Mouse (Mus musculus) limb, embryonic 12.5 days (tissue): Measurements from ENCODE around the gene Ano6. TPM values are rescaled to one million over a fixed set of nuclear protein-coding genes. Genes with fewer than 3 reads are reported as not detected.

Experiments
- ATAC-seq: fragments of 200-750 bp; cut with Nextera tagmentation; 2 replicates; pipeline ENCODE4 v1.8.0; 2017; ENCODE audit warnings: low read depth, moderate TSS enrichment; ENCODE audit not compliant: insufficient number of reproducible peaks, insufficient read depth, low FRiP score, low TSS enrichment
- H3K27ac ChIP-seq: fragments of 300-500 bp; sonication (generic); 2 replicates; pipeline ENCODE4 v1.5.1; 2016; ENCODE audit warnings: mild to moderate bottlenecking, moderate library complexity
- H3K27me3 ChIP-seq: fragments of 300-500 bp; sonication (generic); 2 replicates; pipeline ENCODE4 v1.6.1; 2016; ENCODE audit warnings: mild to moderate bottlenecking, moderate library complexity
- H3K36me3 ChIP-seq: fragments of 300-500 bp; sonication (generic); 2 replicates; pipeline ENCODE4 v1.6.1; 2016; ENCODE audit warnings: mild to moderate bottlenecking, moderate library complexity
- H3K4me1 ChIP-seq: fragments of 300-500 bp; sonication (generic); replicated peaks from 2 replicates; pipeline ENCODE4 v1.6.1; 2016
- H3K4me2 ChIP-seq: fragments of 300-500 bp; sonication (generic); 2 replicates; pipeline ENCODE4 v1.6.1; 2016; ENCODE audit warnings: mild to moderate bottlenecking, moderate library complexity
- H3K4me3 ChIP-seq: fragments of 300-500 bp; sonication (generic); replicated peaks from 2 replicates; pipeline ENCODE4 v1.5.1; 2016; ENCODE audit warnings: mild to moderate bottlenecking
- H3K9ac ChIP-seq: fragments of 300-500 bp; sonication (generic); replicated peaks from 2 replicates; pipeline ENCODE4 v1.6.1; 2016; ENCODE audit warnings: mild to moderate bottlenecking, moderate library complexity
- H3K9me3 ChIP-seq: fragments of 300-500 bp; sonication (generic); 2 replicates; pipeline ENCODE4 v1.6.1; 2016; ENCODE audit warnings: mild to moderate bottlenecking, moderate library complexity
- WGBS: fragments of 180-500 bp; shearing (Covaris S2); methylation state at CpG from one replicate; pipeline ENCODE4 v1.1.7; 2016; 5-methylcytosine and 5-hydroxymethylcytosine counted together
- polyA plus RNA-seq: library from polyadenylated mRNA; unstranded; fragments of >200 nt; fragmentation: Nextera tagmentation; extraction: Ambion mirVana; gene quantifications from 2 replicates; pipeline ENCODE4 v1.2.1, GENCODE M21; 2016

Ano6 gene
- polyA plus RNA-seq, 1 experiment from 2014 or later, result 47.3 TPM

DNA sequence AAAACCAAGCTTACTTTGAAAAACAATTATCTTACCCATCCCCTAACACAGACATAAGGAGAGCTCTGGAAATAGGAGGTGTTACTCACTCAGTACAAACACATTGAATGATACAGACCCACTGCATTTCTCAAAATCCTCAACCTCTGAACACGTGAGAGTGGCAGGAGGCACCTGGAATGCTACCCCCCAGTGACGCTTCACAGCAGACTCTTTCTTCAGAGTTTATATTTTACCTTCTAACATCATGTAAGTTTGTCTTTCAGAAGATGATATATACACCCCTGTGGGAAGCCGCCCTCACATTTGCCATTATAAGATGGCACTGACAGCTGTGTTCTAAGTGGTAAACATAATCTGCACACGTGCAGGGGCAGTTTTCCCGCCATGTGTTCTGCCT lies 37.6 kb upstream of the Ano6 start:
- ATAC-seq, result no peak
- Histone ChIP-seq H3K4me1 (no peaks in the 10 kb centered on the region), H3K36me3 (no peaks in the 10 kb centered on the region), H3K9ac (no peak overlapping the region), H3K4me2 (no peak overlapping the region), H3K9me3 (no peaks in the 10 kb centered on the region), H3K27me3 (no peaks in the 10 kb centered on the region), H3K27ac (no peak overlapping the region), H3K4me3 (no peak overlapping the region)
- WGBS, result 94% methylated on average over 4 of the region's 5 CpGs

DNA sequence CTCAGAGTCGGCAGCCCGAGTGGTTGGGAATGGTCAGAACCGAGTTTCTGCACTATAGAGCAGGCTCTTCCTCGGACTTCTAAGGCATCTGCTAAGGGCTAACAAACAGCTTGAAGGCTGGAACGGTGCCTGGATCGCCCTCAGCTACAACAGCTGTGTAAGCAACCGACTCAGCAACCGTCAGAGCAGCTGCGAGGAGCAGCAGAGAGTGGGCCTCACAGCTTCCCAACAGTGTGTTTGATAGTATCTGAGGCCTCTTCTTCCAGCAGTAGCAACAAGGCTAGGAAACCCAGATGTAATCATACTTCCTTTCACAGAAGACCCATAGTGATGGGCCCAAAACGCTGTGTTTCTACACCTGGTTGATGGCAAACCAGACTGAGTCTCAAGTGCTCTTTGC lies 33.5 kb upstream of the Ano6 start:
- 62% methylated on average over 10 of the region's 10 CpGs for WGBS
- no peak overlapping the region for H3K9ac ChIP-seq

DNA sequence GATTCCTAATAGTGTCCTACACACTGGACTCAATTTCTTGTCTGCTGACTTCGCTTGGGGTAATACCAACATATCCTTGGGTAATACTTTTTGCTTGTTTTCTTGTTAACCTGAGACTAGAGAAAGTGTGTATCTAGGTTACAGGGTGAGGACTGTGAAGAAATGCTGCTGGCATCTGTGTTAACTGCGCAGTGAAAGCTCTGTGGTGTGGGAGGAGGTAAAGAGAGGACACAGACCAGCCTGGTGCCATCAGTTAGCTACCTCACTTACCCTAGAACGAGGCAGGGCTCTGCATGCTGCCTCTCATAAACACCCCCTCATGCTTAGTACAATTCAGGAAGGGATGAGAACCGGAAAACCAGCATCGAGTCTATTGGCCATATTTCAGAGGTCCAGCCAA lies 32.6 kb upstream of the Ano6 start:
- Histone ChIP-seq H3K27ac (no peak overlapping the region), H3K36me3 (no peaks in the 10 kb centered on the region), H3K9me3 (no peaks in the 10 kb centered on the region), H3K4me1 (no peaks in the 10 kb centered on the region), H3K4me2 (no peak overlapping the region), H3K9ac (no peak overlapping the region), H3K4me3 (no peak overlapping the region), H3K27me3 (no peaks in the 10 kb centered on the region)
- no peak for ATAC-seq
- WGBS, result 73% methylated on average over 5 of the region's 5 CpGs

More for the DNA sequence above, 33.5 kb upstream of the Ano6 start:
- Histone ChIP-seq H3K4me1 (no peaks in the 10 kb centered on the region), H3K9me3 (no peaks in the 10 kb centered on the region), H3K36me3 (no peaks in the 10 kb centered on the region), H3K27ac (no peak overlapping the region), H3K4me3 (no peak overlapping the region), H3K4me2 (no peak overlapping the region), H3K27me3 (no peaks in the 10 kb centered on the region)
- ATAC-seq, result no peak

DNA sequence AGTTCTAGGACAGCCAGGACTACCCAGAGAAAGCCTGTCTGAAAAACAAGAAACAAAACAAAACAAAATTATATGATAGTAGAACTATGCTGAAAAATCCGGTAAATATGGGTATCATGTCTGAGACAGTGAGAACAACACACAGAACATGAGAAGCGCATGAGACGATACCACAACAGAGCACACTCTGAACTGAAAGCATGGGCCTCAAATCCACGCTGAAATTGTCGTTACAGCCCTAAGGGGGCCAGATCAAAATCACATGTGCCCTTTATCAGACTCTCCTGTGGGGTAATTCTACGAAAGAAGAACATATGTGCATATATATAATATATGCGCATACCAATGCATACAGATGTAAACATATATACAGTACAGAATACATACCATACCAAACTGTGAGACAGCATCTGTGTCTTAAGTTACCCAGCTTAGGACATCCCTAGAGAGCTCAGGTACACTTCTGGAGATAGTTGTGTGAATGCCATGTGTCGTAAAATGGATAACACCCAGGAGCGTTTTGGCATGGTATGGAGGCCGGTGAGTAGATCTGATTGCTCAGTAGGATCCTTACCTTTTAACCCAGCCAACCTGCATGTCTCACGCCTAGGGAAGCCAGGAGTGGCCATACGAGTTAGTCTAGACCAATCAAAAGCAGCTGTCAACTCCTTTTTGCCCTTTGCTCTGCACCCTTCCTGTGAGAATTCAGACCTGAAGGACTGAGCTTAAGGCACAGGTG lies 31.8 kb upstream of the Ano6 start:
- Histone ChIP-seq H3K4me3 (no peak overlapping the region), H3K9me3 (no peaks in the 10 kb centered on the region), H3K4me1 (no peaks in the 10 kb centered on the region), H3K27ac (no peak overlapping the region), H3K36me3 (no peaks in the 10 kb centered on the region), H3K27me3 (no peaks in the 10 kb centered on the region), H3K9ac (no peak overlapping the region), H3K4me2 (no peak overlapping the region)
- ATAC-seq, result no peak
- 74% methylated on average over 12 of the region's 12 CpGs for WGBS

DNA sequence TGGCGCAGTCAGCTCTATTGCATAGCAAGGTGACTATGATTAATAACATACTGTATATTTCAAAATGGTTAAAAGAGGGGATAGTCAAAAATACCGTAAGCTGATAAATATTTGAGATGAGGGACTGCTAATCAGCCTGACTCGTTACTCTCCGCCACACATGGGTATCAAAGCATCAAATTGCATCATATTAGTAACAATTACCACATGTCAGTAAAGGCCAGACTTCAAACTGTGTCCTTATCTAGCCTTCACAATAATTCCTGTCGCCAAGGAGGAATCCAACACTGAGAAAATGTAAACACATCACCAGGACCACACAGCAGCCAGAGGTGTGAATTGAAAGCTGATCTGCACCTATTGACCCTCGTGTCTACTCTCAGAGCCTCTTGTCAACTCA lies 30.8 kb upstream of the Ano6 start:
- Histone ChIP-seq H3K36me3 (no peaks in the 10 kb centered on the region), H3K4me3 (no peak overlapping the region), H3K4me2 (no peak overlapping the region), H3K27ac (no peak overlapping the region), H3K4me1 (no peaks in the 10 kb centered on the region), H3K27me3 (no peaks in the 10 kb centered on the region), H3K9ac (no peak overlapping the region), H3K9me3 (no peaks in the 10 kb centered on the region)
- ATAC-seq, result no peak
- 61% methylated on average over 6 of the region's 6 CpGs for WGBS

DNA sequence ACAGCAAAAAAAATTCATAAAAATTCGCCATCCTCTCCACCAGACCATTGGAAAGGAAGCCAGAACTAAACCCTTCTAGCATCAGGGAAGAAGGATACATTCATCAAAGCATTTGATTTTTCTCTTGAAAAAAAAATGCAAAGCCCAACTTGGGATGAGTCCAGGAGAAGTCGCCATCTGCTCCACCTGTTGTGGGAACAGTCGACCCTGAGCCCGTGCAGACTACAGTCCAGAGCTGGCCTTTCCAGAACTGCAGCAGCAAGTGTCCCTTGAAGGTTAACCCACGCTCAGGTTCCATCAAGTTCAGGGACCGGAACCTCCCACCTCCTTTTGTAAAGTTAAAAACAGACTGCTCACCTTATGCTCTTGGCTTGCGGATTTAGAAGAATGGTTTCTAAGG lies 29.2 kb upstream of the Ano6 start:
- ATAC-seq, result no peak

DNA sequence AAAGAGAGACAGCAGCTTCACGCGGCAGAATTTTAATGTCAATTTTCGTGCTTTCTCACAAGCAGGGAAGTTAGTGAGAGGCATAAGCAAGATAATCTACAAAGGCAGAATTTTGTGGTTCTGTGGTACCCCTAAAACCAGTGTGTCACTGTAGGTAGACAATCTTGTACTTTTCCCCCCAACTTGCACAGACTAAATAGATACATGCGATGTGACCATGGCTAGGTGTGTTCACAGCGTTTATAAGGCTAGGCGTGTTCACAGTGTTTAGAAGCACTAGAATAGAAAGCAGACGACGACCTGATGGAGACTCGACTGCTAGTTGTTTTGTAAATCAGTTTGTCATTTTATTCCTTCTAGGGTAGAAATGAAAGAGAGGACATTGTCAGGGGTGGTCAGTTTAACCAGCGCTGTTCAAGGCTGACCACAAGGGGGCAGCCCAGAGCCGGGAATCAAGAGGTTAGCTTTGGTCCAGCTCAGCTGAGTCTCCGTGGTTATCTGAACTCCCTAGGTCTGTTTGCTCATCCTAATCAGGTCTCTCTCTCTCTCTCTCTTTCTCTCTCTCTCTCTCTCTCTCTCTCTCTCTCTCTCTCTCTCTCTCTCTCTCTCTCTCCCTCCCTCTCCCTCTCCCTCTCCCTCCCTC lies 27.9 kb upstream of the Ano6 start:
- Histone ChIP-seq H3K9me3 (no peaks in the 10 kb centered on the region), H3K4me1 (no peaks in the 10 kb centered on the region), H3K4me3 (no peak overlapping the region), H3K4me2 (no peak overlapping the region), H3K9ac (no peak overlapping the region), H3K27ac (no peak overlapping the region), H3K36me3 (no peaks in the 10 kb centered on the region), H3K27me3 (no peaks in the 10 kb centered on the region)
- WGBS, result 37% methylated on average over 12 of the region's 12 CpGs
- ATAC-seq, result no peak

More for the DNA sequence above, 29.2 kb upstream of the Ano6 start:
- H3K4me1 ChIP-seq, result no peaks in the 10 kb centered on the region
- 78% methylated on average over 7 of the region's 7 CpGs for WGBS
- no peak overlapping the region for H3K9ac ChIP-seq
- no peak overlapping the region for H3K4me3 ChIP-seq
- no peaks in the 10 kb centered on the region for H3K36me3 ChIP-seq
- no peaks in the 10 kb centered on the region for H3K9me3 ChIP-seq
- no peak overlapping the region for H3K4me2 ChIP-seq
- no peak overlapping the region for H3K27ac ChIP-seq
- no peaks in the 10 kb centered on the region for H3K27me3 ChIP-seq

DNA sequence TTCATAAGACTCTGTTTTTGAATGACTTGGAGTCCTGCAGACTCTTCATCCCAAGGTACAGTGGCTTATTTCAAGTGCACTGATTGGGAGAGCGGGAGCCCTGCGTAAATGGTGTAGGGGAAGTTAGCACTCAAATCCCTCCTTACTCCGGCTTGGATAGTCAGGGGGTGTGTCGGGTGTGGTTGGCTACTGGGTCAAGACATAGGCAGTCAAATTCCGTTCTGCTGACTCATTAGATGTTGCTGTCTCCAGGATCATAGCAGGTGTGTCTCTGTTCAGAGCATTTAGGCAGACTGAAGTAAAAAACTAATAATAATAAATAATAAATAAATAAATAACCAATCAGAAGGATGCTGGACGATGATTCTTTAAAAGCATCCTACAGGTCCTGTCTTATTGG lies 27.2 kb upstream of the Ano6 start:
- Histone ChIP-seq H3K36me3 (no peaks in the 10 kb centered on the region), H3K27ac (no peak overlapping the region), H3K4me3 (no peak overlapping the region), H3K9ac (no peak overlapping the region), H3K4me2 (no peak overlapping the region), H3K27me3 (no peaks in the 10 kb centered on the region), H3K9me3 (no peaks in the 10 kb centered on the region), H3K4me1 (no peaks in the 10 kb centered on the region)
- 43% methylated on average over 6 of the region's 6 CpGs for WGBS
- no peak for ATAC-seq

DNA sequence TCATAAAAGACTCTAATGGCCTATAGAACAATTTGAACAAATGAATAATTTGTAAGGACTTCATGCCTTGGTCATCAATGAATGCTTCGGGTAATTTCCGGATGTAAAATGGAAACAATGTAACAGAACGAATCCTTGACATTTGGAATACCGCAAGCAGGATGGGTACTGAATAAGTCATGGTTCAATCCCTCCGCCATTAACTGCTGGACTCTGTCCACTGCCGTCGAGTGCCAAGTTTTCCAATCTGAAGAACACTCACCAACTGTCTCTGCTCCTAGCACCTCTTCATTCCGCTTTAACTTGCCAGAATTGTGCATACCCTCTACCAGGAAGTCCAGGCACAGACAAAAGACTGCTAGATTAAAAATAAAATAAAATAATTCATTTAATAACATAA lies 25.4 kb upstream of the Ano6 start:
- Histone ChIP-seq H3K9ac (no peak overlapping the region), H3K27me3 (no peaks in the 10 kb centered on the region), H3K36me3 (no peaks in the 10 kb centered on the region), H3K9me3 (no peaks in the 10 kb centered on the region), H3K4me1 (no peaks in the 10 kb centered on the region), H3K4me3 (no peak overlapping the region), H3K27ac (no peak overlapping the region), H3K4me2 (no peak overlapping the region)
- 92% methylated on average over 8 of the region's 8 CpGs for WGBS
- no peak for ATAC-seq

DNA sequence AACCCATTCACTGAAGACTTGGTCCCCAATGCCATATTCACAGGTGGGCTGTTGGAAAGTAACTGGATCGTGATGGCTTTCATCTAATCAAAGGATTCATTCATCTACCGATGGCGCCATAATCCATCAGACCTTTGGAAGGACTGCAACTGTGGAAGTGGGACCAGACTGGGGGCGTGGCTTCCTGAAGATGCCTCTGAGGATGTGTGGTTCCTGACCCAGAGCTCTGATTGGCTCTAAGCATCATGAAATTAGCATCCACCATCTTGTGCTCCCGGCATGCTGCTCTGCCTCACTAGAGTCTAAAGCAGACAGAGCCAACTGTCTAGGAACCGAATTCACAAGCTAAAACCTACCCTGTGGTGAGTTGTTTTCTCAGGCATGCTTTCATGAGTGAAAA lies 24.7 kb upstream of the Ano6 start:
- H3K4me2 ChIP-seq, result no peak overlapping the region
- no peak overlapping the region for H3K27ac ChIP-seq
- no peaks in the 10 kb centered on the region for H3K27me3 ChIP-seq
- ATAC-seq, result no peak
- no peak overlapping the region for H3K9ac ChIP-seq
- no peak overlapping the region for H3K4me3 ChIP-seq
- no peaks in the 10 kb centered on the region for H3K4me1 ChIP-seq
- WGBS, result 89% methylated on average over 6 of the region's 6 CpGs
- H3K9me3 ChIP-seq, result no peaks in the 10 kb centered on the region
- no peaks in the 10 kb centered on the region for H3K36me3 ChIP-seq

DNA sequence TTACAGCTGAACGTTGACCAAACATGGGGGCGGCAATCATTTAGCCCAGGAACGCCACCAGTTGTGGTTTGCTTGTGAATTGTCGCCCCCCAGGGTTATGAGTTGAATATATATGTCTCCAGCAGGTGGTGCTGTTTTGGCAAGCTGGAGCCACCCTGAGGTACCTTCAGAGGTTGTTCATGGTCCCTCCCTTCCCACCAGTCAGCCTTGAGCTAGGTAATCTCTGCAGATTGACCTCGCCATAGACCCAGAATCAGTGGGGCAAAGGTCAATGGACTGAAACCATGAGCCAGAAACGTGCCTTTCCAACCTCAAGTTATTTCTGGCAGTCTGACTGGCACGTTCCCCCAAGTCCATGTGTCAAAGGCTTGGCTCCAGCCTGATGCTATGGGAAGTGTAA lies 22.8 kb upstream of the Ano6 start:
- H3K4me1 ChIP-seq, result no peaks in the 10 kb centered on the region
- no peaks in the 10 kb centered on the region for H3K36me3 ChIP-seq
- no peak for ATAC-seq
- no peaks in the 10 kb centered on the region for H3K27me3 ChIP-seq
- no peak overlapping the region for H3K27ac ChIP-seq
- no peak overlapping the region for H3K4me2 ChIP-seq
- no peak overlapping the region for H3K9ac ChIP-seq
- H3K9me3 ChIP-seq, result no peaks in the 10 kb centered on the region
- 67% methylated on average over 7 of the region's 7 CpGs for WGBS
- no peak overlapping the region for H3K4me3 ChIP-seq

DNA sequence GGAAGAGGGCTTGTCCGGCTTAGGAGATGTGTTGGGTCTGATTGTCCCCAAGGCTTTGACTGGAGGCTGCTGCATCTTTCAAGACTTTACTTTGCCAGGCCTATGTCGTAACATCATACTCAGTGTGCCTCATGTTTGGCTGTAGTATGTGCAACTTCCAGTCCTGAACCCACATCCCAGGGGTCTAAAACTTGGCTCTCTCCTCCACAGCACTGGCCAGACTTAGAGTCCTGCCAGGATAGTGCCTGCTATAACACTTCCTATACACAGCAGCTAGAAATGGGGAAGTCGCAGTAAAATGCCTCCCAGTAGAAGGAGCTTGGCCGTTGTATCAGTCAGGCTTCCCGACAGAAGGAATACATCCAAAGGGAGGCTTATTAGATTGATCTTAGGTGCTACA lies 21.9 kb upstream of the Ano6 start:
- ATAC-seq, result no peak
- no peaks in the 10 kb centered on the region for H3K4me1 ChIP-seq
- H3K4me3 ChIP-seq, result no peak overlapping the region
- H3K27ac ChIP-seq, result no peak overlapping the region
- H3K9ac ChIP-seq, result no peak overlapping the region
- WGBS, result 89% methylated on average over 5 of the region's 5 CpGs
- no peaks in the 10 kb centered on the region for H3K36me3 ChIP-seq
- H3K27me3 ChIP-seq, result no peaks in the 10 kb centered on the region
- no peaks in the 10 kb centered on the region for H3K9me3 ChIP-seq
- no peak overlapping the region for H3K4me2 ChIP-seq
